Mouse (Mus musculus): Measurements from ENCODE around the gene Ifi27l2b.

Gene Ifi27l2b

GRCm38 (mm10) chr12:103434861-103435260, 22.2 kb downstream of the Ifi27l2b start:
- no peak for DNase-seq (ENCODE audit: low spot score)

- no peak for DNase-seq (ENCODE audit: low spot score)
Observed at GRCm38 (mm10) chr12:103433986-103434731, 22.9 kb downstream of the Ifi27l2b start, which contains the start of gene Ifi27. TSS of gene Ifi27 (plus strand) at chr12:103434211.

GRCm38 (mm10) chr12:103433430-103433829, 23.6 kb downstream of the Ifi27l2b start:
- DNase-seq (ENCODE audit: low spot score), result no peak

GRCm38 (mm10) chr12:103426710-103427109, 30.3 kb downstream of the Ifi27l2b start:
- DNase-seq (ENCODE audit: low spot score), result no peak

- DNase-seq (ENCODE audit: low spot score), result peak; percentile 99
Observed at GRCm38 (mm10) chr12:103425729-103426470, 31.1 kb downstream of the Ifi27l2b start, which contains the start of gene Ddx24. TSS of gene Ddx24 (minus strand) at chr12:103425830.

- no peak for DNase-seq (ENCODE audit: low spot score)
Observed at GRCm38 (mm10) chr12:103425016-103425728, 31.9 kb downstream of the Ifi27l2b start.

- no peak for DNase-seq (ENCODE audit: low spot score)
Observed at GRCm38 (mm10) chr12:103408144-103408543, 48.9 kb downstream of the Ifi27l2b start.

- DNase-seq (ENCODE audit: low spot score), result no peak
Observed at GRCm38 (mm10) chr12:103407720-103408119, 49.3 kb downstream of the Ifi27l2b start, which contains the start of gene 9330161L09Rik. TSS of gene 9330161L09Rik (minus strand) at chr12:103407820.

- no peak for DNase-seq (ENCODE audit: low spot score)
Observed at GRCm38 (mm10) chr12:103404131-103404530, 52.9 kb downstream of the Ifi27l2b start.
